Mouse (Mus musculus): ENCODE data around the gene Fam178b.
A peak's percentile ranks its signal among the peaks of the same experiment; 100 is the strongest.

The Fam178b gene

DNA sequence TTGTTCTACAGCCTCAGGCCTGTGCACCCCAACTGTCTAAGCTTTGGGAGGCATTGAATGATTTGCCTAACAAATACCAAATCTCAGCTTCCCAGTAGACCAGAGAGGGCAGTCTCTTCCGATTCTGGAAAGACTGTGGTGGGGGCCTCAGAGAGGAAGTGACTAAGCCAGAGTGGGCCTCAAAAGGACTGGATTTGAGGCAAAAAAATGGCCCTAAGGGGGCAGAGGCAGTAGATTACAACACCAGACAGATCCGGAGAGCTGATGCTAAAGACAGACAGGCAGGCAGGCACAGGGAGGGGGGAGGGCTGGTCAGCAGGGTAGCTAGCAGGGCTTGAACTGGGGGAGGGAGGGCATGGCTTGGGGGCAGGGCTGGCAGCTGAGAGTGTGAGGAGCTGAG lies 116.6 kb downstream of the Fam178b start:
- peak; percentile 45 for DNase-seq (ENCODE audit: low read depth, low spot score)

DNA sequence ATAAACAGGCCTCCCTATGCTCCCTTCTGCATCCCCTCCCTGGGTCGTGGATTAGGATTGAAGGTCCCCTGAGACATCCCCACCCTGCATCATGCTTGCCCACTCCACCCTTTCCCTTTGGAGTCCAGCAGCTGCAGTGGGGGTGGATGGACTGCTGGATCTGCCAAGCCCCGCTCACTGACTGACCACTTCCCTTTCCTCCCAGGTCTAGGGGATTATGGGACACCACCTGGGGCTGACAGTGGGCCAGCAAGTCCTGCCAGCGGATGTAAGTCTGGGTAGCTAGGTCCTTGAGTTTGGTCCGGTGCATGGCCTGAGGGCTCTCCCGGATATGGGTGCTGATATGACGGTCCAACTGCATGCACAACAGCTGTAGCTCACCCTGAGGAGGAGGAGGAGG lies 118.9 kb downstream of the Fam178b start:
- no peak for DNase-seq (ENCODE audit: low read depth, low spot score)

DNA sequence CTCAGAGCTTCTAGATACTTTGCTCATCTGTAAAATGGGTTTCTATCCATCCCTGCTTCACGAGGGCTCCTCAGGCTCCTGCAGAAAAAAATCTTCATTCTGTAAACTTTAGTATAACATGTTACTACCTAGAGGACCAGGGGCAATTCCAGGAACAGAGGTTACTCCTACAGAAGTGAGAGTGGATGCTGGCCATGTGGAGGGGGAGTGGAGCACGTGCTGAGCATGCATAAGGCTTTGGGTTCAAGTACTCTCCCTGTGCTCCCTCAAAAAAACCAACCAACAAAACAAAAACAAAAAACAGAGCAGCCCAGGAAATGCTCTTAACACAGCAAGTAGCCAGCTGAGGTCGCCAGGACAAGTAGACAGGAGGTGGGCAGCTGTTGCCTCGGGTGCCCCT lies 119.4 kb downstream of the Fam178b start:
- DNase-seq (ENCODE audit: low read depth, low spot score): no peak

DNA sequence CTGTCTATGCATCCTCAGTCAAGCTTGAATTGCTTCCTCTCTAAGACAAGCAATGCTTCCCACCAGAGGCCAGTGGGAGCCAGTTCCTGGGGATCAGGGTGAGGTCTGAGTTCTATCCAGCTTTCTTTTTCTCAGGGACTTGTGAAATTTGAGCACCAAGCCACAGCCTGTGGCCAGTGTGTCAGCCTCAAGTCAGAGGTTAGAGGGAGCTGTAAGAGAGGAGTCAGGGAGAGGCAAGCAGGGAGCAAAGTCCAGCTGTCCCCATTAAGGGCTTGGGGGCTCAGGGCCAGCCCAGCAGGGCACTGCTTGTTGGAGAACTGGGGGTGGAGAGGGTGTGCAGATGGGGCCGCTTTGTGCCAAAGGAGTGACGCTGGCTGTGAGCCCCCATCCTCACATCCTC lies 119.8 kb downstream of the Fam178b start:
- peak; percentile 68 for DNase-seq (ENCODE audit: low read depth, low spot score)

DNA sequence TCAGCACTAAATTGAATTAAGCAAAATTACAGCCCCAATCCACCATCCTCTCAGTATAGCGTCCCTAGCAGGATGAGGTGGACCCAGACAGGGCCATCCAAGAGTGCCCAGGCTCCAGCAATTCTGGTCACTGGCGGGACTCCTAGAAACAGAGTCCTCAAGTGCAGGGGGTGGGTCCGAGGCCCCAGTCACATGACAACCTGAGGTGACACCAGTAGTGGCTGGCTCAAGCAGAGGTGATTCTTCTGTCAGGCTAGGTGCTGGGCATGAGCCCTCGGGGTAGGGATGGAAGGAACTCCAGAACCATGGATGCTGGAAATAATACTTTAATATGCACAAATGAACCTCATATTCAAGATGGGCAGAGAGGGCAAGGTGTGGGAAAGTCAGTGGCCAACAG lies 120.6 kb downstream of the Fam178b start:
- no peak for DNase-seq (ENCODE audit: low read depth, low spot score)

DNA sequence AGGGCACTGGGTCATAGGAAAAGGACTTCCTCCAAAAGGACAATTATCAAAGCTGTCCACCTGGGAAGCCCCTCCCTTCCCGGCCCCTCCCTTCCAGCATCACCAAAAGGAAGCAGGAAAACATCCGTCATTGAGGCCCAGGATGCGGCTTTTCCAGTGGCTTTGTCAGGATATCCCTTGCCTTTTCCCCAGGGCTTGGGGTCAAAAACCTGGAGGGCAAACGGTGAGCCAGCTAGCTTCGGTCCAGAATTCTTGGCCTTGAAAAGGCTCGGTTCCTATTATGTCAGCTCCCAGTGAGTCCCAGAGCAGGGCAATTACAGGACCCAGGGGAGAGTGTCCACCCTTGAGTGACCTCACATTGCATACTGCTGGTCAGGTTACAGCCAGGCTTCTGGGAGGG lies 122.1 kb downstream of the Fam178b start:
- no peak for DNase-seq (ENCODE audit: low read depth, low spot score)

DNA sequence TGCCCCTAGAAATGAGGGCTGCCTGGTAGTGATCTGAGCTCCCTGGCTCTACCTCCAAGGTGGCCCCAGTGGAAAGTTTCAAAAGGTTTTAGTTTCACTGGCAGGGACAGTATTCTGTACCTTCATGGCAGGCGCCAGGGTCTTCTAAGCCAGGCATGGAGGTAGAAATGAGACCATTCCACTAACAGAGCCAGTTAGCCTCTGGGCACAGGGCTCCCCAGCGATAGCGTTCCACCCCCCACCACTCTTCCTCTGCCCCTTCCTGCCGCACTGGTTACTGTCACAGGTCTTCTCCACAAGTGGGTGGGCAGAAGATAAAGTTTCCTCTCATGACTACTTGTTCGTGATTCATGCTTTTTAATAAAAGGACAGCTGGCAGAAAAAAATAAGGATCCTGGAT lies 123.1 kb downstream of the Fam178b start:
- DNase-seq (ENCODE audit: low read depth, low spot score): no peak

DNA sequence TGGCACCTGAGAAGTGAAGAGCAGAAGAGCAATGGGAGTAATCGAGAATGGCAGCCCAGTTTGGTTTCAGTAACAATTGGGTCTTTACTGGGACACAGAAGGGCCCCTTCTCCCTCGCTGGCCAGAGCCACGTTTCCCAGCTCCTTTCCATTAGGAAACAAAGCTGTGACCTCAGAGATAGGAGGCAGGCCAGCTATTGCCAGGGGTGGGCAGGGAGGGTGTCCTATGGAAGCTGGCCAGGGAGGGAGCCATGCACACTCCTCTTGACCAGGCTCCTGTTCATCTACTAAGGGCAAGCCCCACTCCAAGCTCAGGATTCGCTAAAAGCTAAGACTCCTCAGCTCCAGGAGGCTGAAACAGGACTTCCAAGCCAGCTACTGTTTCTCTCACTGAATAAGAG lies 123.7 kb downstream of the Fam178b start:
- no peak for DNase-seq (ENCODE audit: low read depth, low spot score)

DNA sequence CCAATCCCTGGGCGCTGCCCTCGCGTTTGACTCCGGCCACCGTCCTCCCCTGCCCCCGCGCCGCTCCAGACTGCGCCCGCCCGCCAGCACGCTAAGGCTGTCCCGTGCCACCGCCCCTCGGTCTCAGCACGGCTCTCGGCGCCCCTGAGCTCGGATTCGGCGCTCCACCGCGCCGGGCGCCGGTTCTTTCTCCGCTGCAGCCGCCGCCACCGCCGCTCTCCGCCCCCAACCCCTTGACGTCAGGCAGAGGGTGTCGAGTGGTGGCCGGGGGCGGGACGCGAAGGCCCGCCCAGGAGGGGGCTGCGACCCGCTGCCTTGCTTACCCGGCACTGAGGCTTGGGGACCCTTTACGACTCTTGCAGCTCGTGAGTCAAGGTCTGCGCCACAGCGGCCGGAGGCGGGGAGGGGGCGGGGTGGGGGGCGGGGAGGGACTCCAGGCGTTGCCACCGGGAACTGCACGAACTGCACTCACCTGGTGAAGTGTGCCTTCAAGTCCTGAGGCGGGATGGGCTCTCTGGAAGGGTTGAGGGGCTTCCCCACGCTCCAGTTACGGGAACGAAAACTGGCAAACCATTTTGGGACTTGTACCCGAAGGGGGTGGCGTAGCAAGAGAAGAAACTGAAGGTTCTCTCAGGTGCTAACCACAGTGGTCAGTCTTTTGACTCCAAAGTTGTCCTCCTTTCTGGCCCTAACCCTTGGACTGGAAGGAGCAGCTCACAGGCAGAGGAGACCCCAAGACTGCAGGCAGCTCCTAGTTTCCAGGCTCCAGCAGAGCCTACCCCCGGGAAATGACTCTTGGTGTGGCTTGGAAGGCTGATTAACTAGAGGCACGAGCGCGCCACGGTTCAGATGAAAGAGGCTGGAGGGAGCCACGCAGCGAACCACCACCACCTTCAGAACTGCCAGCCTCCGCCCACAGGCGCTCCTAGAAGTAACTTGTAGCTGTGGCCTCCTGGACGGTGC lies 124.7 kb downstream of the Fam178b start, which contains the start of gene Sema4c:
Gene Sema4c, minus strand, starts transcription at position 319 of the 963 bp plus-strand sequence.
- DNase-seq (ENCODE audit: low read depth, low spot score): no peak

DNA sequence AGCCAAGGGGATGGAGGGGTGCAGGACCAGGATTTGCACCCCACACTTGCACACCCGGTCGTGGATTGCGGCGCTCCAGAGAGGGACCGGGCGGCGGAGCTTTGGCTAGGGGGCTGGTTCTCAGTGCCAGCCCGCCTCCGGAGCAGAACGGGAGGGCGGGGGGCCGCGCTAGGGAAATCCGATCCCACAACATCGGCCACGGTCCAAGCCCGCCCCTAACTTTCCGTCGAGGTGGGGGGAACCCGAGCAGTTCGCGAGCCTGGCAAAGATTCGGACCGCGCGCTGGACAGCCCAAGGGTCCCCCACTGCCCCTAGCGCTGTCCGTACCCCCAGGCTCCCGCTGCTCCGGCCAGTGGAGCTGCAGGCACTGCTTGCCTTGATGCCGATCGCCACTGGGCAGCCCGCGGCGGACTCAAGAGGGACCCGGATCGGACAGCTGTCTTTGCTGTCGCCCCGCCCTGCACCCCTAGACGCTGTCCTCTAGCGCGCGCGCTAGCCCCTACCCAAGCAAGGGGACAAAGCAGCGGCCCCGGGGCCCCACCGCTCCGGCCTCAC lies 125.4 kb downstream of the Fam178b start:
- no peak for DNase-seq (ENCODE audit: low read depth, low spot score)

DNA sequence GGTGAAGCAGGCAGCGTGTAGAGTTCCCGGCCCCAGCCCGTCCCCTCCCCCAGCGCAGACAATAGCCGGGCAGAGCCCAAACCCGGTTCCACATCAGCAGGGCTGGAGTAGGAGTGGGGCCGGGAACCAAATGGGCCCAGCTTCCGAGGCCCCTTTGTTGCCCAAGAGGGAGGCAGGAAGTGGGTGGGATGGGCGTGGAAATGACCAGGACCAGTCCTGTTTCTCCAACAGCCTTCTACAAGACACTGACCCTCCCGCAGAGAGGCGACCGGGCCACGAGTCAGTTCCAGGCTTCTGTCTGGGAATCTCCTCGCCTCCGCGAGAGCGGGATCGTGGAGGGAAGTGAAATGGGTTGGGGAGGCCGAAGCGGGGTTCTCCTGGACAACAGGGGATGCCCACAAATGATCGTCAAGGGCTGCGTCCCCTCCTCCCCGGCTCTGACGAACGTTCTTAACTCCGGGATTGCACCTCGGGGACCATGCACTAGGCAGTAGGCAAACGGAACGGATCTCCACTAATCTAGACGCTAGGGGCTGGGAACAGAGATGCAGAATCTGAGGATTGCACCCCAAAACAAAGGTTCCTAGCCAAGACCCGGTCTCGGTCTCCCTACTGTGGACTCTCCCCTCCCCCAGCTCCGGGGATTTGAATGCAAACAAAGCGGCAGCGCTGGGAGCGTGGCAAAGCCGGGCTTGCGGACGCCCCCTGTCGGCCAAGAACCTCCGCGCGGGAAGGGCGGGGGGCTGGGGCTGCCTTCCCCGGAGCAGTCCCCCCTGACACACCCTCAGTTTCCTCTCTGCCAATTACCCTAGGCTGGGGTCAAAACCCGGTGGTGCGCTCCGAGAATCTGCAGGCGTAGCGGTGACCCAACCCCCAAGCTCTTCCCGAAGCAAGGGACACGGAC lies 126.2 kb downstream of the Fam178b start:
- DNase-seq (ENCODE audit: low read depth, low spot score): peak; percentile 96

DNA sequence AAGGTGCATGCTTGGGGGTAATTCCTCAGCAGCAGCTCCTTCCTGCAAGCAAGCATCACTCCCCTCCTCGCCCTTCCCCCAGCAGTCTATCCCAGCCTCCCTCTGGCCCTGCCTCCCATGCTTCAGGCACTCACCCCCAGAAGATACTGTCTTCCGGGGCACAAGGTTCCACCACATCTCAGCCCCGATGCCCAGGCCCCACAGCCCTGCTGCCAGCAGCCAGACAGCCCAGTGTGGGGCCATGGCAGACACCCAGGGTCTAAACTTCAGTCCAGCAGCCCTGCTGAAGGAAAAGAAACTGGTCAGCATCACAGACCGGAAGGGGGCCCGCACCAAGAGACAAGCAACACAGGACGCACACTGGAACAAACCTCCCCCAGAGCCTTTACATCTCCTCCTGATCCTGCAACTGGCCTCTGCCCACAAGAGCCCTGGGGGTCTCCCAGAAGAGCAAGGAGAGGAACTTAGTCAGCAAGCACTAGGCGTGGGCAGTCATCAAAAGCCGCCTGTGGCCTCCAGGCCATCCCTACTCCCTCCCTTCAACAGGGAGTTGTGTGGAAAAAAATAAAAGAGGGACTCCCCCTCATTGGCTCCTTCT lies 127.1 kb downstream of the Fam178b start:
- peak; percentile 69 for DNase-seq (ENCODE audit: low read depth, low spot score)

DNA sequence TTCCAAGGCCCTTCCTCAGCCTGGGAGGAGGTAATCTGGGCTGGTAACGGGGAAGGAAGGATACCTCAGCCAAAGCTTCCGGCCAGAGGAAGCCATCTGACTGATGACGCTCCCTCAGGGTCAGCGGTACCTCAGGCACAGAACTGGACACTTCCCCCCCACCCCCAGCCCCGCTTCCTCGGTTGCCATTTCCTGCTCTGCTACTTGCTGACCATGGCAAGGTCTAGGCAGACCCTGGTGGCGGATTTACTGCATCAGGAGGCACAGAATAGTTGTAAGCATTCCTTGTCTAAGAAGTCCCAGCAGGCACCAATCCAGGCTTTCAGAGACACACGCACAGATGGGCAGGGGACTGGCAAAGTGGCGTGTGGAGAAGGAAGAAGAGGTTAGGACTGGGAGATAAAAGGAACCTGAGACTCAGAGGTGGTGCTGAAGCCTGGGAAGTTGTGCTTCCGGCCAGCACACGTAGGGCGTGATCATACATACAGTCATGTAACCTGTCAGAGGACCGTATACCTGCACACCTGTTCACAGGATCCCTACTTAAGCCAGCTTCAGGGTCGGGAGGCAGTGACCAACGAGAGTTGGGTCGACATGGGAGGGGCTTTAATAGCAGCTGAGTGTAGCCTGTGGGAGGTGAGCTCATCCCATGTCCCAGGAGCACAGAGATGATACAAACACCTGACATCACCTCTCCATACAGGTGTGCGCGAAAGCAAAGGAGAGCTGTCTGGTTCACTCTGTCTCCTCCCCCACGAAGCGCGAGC lies 128.2 kb downstream of the Fam178b start:
- DNase-seq (ENCODE audit: low read depth, low spot score): no peak

DNA sequence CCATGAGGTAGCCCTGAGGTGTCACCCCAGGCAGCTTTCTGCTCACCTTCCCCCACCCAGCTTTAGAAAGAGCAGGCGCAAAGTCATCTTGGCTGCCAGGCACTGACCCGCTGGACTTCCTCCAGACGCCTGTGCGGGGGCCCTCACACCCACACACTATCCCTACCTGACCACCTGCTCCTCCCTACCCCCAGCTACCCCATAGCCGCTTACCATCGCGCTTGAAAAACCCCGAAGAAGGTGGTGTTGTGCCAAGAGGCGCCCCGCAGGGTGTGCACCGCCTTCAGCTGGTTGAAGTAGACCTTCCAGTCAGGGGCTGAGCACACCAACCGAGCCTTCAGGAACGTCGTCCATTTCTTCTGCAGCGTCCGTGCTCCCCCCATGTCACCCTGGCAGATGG lies 130.5 kb downstream of the Fam178b start:
- DNase-seq (ENCODE audit: low read depth, low spot score): no peak

DNA sequence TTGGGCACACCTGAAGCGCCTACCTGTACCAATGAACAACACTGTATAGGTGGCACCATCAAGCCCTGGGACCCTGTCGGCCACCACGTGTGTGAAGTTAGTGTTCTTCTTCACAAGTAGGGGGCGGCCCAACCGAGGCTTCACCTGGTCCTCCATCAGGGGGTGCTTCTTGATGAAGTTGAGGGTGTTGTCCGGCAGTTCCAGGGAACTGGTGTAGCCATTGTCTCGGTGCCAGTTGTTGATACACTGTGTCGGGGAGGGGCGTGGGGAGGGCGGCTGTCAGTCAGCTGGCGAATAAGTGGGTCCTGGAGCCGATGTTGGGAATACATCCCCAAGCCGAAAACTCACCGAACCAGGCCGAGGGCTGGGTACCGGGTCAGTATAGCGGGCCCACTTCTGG lies 131.1 kb downstream of the Fam178b start:
- no peak for DNase-seq (ENCODE audit: low read depth, low spot score)

DNA sequence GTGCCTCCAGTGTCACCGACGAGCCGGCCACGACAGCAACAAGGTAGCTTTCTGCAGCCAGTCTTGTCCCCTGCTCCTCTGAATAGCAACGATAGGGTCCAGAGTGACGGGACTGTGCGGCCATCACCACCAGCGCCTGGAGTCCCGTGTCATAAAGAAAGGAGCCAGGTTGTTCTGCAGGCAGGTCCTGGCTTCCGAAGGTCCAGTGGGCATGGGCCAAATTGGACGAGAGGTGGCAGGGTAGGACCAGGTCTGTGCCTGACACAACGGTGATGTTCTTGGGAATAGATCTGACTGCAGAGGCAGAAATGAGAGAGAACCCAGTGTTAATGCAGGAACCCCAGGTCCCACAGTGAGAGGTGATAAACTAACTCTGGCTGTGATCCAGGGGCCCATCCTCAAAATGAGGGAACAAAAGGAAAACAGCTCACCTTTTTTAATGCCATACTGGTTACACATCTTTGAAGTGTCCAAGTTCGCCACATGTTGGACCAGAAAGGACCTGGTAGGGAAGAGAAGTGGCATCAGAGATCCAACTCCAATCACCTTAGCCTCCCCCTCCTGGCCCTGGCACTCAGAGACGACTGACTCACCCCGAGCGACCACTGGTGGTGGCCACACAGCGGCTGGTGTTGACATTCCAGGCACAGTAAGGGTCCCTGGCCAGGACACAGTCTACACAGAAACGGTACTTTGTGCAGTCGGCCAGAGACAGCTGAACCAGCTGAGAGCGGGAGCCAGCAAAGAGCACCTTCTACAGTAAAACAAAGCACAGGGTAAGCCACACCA lies 132.7 kb downstream of the Fam178b start:
- no peak for DNase-seq (ENCODE audit: low read depth, low spot score)

DNA sequence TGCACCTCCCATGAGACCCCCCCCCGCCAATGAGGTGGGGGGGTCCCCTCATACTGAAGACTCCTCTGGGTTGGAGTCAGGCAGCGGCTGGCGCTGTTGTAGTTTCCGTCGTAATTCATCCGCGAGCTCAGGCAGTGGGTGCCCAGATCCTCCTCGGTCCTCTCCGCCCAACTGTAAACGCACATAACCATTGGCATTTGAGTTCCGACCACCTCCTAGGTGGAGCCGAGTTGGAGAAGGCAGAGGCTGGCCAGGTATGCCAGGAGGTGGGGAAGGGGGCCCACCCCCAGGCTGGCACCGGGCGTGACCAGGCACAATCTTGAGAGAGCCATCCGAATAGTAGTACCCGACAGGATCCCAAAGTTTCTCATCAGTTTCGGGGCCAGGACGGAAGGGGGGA lies 133.5 kb downstream of the Fam178b start:
- no peak for DNase-seq (ENCODE audit: low read depth, low spot score)

DNA sequence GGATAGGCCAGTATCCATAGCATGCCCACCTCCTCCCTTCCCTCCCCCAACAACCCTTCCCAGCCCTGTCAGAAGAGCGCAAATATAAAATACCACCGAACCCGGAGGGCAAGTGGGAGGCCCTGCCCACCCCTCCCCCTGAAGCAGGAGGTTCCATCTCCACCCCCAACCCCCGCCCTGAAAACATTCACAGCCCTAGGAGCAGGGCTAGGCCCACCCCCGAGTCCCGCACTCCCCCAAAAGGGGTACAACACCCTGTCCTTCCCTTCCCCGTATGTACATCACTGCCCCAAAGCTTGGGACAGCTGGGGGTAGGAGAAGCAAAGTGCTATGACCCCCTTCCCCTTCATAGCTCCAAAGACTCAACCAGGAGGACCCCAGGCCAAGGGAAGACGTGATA lies 134.2 kb downstream of the Fam178b start:
- DNase-seq (ENCODE audit: low read depth, low spot score): no peak

DNA sequence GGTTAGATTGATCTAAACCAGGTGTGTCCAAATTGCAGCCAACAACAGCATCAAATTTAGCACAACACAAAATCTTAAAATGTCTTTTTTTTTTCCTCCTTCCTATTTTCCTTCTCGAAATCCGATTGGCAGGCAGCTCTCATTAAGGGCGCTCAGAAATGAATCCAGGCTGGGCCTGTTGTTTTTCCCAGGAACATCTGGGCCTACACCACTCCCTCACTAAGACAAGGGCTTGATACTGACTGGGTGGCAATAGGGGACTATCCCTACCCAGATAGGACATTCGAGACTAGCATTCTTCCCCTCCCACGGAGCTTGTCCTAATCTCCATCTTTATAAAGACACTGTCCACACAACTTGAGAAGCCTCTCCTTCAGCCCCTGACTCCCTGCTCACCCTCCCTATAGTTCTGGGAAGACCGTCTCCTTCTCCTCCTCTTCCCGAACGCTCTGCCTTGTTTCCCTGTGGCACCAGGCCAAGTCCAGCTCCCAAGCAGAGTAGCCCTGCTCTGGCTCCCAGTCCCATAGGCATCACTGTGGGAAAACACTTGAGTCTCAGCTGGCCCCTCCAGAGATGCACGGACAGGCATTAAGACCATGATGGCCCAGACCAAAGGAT lies 134.9 kb downstream of the Fam178b start:
- peak; percentile 51 for DNase-seq (ENCODE audit: low read depth, low spot score)
